Mouse (Mus musculus) hindbrain, embryonic 16.5 days (tissue): Measurements from ENCODE around the gene Txndc12. TPM values are rescaled to one million over a fixed set of nuclear protein-coding genes. Genes with fewer than 3 reads are reported as not detected.

Experiments
- ATAC-seq: fragments of 200-750 bp; cut with Nextera tagmentation; 2 replicates; pipeline ENCODE4 v1.8.0; 2017; ENCODE audit warnings: moderate TSS enrichment, moderate library complexity
- H3K27ac ChIP-seq: fragments of 300-500 bp; sonication (generic); 2 replicates; pipeline ENCODE4 v1.5.1; 2014; ENCODE audit warnings: low read depth, mild to moderate bottlenecking, control low read depth, low read length, moderate library complexity
- H3K27me3 ChIP-seq: fragments of 300-500 bp; sonication (generic); replicated peaks from 2 replicates; pipeline ENCODE4 v1.6.1; 2014; ENCODE audit warnings: low read length; ENCODE audit not compliant: control insufficient read depth, insufficient read depth
- H3K36me3 ChIP-seq: fragments of 300-500 bp; sonication (generic); 2 replicates; pipeline ENCODE4 v1.6.1; 2014; ENCODE audit warnings: mild to moderate bottlenecking, low read length, moderate library complexity, mixed read lengths; ENCODE audit not compliant: control insufficient read depth, insufficient read depth
- H3K4me1 ChIP-seq: fragments of 300-500 bp; sonication (generic); 2 replicates; pipeline ENCODE4 v1.6.1; 2014; ENCODE audit warnings: low read depth, low read length; ENCODE audit not compliant: control insufficient read depth, insufficient read depth
- H3K4me2 ChIP-seq: fragments of 300-500 bp; sonication (generic); 2 replicates; pipeline ENCODE4 v1.6.1; 2014; ENCODE audit warnings: mild to moderate bottlenecking, low read length, control low read depth, moderate library complexity
- H3K4me3 ChIP-seq: fragments of 300-500 bp; sonication (generic); 2 replicates; pipeline ENCODE4 v1.5.1; 2014; ENCODE audit warnings: mild to moderate bottlenecking, low read length, control low read depth, moderate library complexity
- H3K9ac ChIP-seq: fragments of 300-500 bp; sonication (generic); 2 replicates; pipeline ENCODE4 v1.6.1; 2014; ENCODE audit warnings: low read depth, mild to moderate bottlenecking, control low read depth, low read length, moderate library complexity
- H3K9me3 ChIP-seq: fragments of 300-500 bp; sonication (generic); 2 replicates; pipeline ENCODE4 v1.6.1; 2014; ENCODE audit warnings: mild to moderate bottlenecking, low read length, moderate library complexity; ENCODE audit not compliant: control insufficient read depth
- WGBS: fragments of 180-500 bp; shearing (Covaris S2); extraction: QIAGEN DNeasy Blood & Tissue Kit; methylation state at CpG from one replicate; pipeline ENCODE4 v1.1.7; 2014; 5-methylcytosine and 5-hydroxymethylcytosine counted together
- polyA plus RNA-seq: library from polyadenylated mRNA; unstranded; fragments of >200 nt; fragmentation: Nextera tagmentation; extraction: Ambion mirVana; gene quantifications from 2 replicates; pipeline ENCODE4 v1.2.1, GENCODE M21; 2015

The Txndc12 gene
- polyA plus RNA-seq, 1 experiment from 2014 or later = 70.4 TPM

- H3K36me3 ChIP-seq = no peaks in the 10 kb centered on the region
- 54% methylated on average over 6 of the region's 6 CpGs for WGBS
- no peak overlapping the region for H3K27ac ChIP-seq
- H3K9me3 ChIP-seq = no peaks in the 10 kb centered on the region
- no peaks in the 10 kb centered on the region for H3K4me1 ChIP-seq
- no peak overlapping the region for H3K4me2 ChIP-seq
- no peak overlapping the region for H3K4me3 ChIP-seq
- ATAC-seq = no peak
- no peak overlapping the region for H3K9ac ChIP-seq
- H3K27me3 ChIP-seq = no peaks in the 10 kb centered on the region
Observed at GRCm38 (mm10) chr4:108904076-108904475, 69.7 kb downstream of the Txndc12 start.

- Histone ChIP-seq H3K4me3 (no peak overlapping the region), H3K9ac (no peak overlapping the region), H3K36me3 (no peaks in the 10 kb centered on the region), H3K4me2 (no peak overlapping the region), H3K27me3 (no peaks in the 10 kb centered on the region), H3K27ac (no peak overlapping the region), H3K9me3 (no peaks in the 10 kb centered on the region), H3K4me1 (no peaks in the 10 kb centered on the region)
- no peak for ATAC-seq
- WGBS = 91% methylated on average over 10 of the region's 10 CpGs
Observed at GRCm38 (mm10) chr4:108904790-108905189, 70.4 kb downstream of the Txndc12 start.

GRCm38 (mm10) chr4:108905859-108906258, 71.5 kb downstream of the Txndc12 start:
- Histone ChIP-seq H3K27me3 (no peaks in the 10 kb centered on the region), H3K4me1 (no peaks in the 10 kb centered on the region), H3K27ac (0 out of 2 replicates have a peak overlapping the region, but pooled peaks have one; percentile 8), H3K4me2 (no peak overlapping the region), H3K36me3 (no peaks in the 10 kb centered on the region), H3K9me3 (no peaks in the 10 kb centered on the region), H3K4me3 (no peak overlapping the region), H3K9ac (no peak overlapping the region)
- ATAC-seq = peak; percentile 48
- WGBS = 38% methylated on average over 6 of the region's 6 CpGs

GRCm38 (mm10) chr4:108907475-108907874, 73.1 kb downstream of the Txndc12 start:
- no peak overlapping the region for H3K27ac ChIP-seq
- H3K4me1 ChIP-seq = no peaks in the 10 kb centered on the region
- no peak overlapping the region for H3K4me2 ChIP-seq
- H3K27me3 ChIP-seq = no peaks in the 10 kb centered on the region
- H3K4me3 ChIP-seq = no peak overlapping the region
- H3K36me3 ChIP-seq = no peaks in the 10 kb centered on the region
- H3K9me3 ChIP-seq = no peaks in the 10 kb centered on the region
- no peak overlapping the region for H3K9ac ChIP-seq
- no peak for ATAC-seq

GRCm38 (mm10) chr4:108909872-108910425, 75.5 kb downstream of the Txndc12 start:
- H3K9me3 ChIP-seq = no peaks in the 10 kb centered on the region
- H3K4me3 ChIP-seq = no peak overlapping the region
- ATAC-seq = no peak
- H3K9ac ChIP-seq = no peak overlapping the region
- no peaks in the 10 kb centered on the region for H3K36me3 ChIP-seq
- WGBS = 78% methylated on average over 8 of the region's 8 CpGs
- H3K4me2 ChIP-seq = no peak overlapping the region
- no peaks in the 10 kb centered on the region for H3K4me1 ChIP-seq
- H3K27me3 ChIP-seq = no peaks in the 10 kb centered on the region
- H3K27ac ChIP-seq = no peak overlapping the region

Other genes starting within 250 kb of the Txndc12 start
- 16.7 and 19.7 TPM in 2 replicates for gene Cc2d1b, start 214.7 kb upstream of the Txndc12 start, polyA plus RNA-seq
- gene 3110021N24Rik, start 115.0 kb upstream of the Txndc12 start, polyA plus RNA-seq = 0.90 and 1.3 TPM in 2 replicates
- gene Zfyve9, start 53.8 kb upstream of the Txndc12 start, polyA plus RNA-seq = 4.7 and 5.9 TPM in 2 replicates
- 129 and 147 TPM in 2 replicates for gene Btf3l4, start 987 bp upstream of the Txndc12 start, polyA plus RNA-seq
- 26.1 and 27.7 TPM in 2 replicates for gene Kti12, start 13.2 kb downstream of the Txndc12 start, polyA plus RNA-seq
- gene A730015C16Rik, start 14.0 kb downstream of the Txndc12 start, polyA plus RNA-seq = 0.66 and 1.0 TPM in 2 replicates
- gene Rab3b, start 44.5 kb downstream of the Txndc12 start, polyA plus RNA-seq = 217 and 249 TPM in 2 replicates
- gene Nrd1, start 166.1 kb downstream of the Txndc12 start, polyA plus RNA-seq = 69.8 and 69.9 TPM in 2 replicates